26 mouse cellular contexts compared by ENCODE assay signal in the genomic region with DNA sequence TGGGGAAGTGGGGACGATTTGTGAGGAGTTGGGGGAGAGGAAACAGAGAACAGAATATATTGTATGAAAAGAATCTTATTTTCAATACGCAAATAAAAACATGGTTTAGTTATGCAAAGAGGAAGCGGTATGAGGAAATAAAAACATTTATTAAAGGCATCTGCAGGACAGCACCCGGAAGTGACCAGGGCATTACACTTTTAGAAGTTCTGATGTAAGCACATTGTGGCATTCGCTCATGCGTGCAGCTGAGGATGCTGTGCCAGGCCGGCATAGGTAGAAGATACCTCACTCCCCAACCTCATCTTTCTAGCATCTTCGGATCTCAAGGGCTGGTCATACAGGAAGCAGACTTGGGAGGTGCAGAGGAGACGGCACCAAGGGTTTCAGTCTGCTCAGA. TPM values are rescaled to one million over a fixed set of nuclear protein-coding genes. Genes with fewer than 3 reads are reported as not detected.
DNase-seq lines count a peak whose midpoint lies in the region; ATAC-seq and TF ChIP-seq lines count a peak whose summit lies in the region.
"Had no signal": no experiment of that assay in that cellular context is flagged by ENCODE, and none has a peak within 500 bp of the region (broad histone marks: within the 10 kb centered on the region; RNA-seq: fewer than 3 reads in every experiment).

No protein-coding gene starts in this region.

- H3K4me2 ChIP-seq in forebrain, embryonic 11.5 days (ENCODE audit: low read depth, low read length, severe bottlenecking), result no peak overlapping the region
- H3K4me2 ChIP-seq: embryonic facial prominence, embryonic 15.5 days; liver, embryonic 11.5 days had no signal

- no peak overlapping the region for H3K9ac ChIP-seq in heart, adult 2 months (ENCODE audit: low read depth, low read length)
- H3K9ac ChIP-seq in forebrain, embryonic 11.5 days (ENCODE audit: low read length), result no peak overlapping the region
- H3K9ac ChIP-seq: embryonic facial prominence, embryonic 15.5 days; forebrain, postnatal 0 days had no signal

- no peak for TF ChIP-seq EP300 in heart, adult 2 months (IDR thresholded peaks at IDR 0.05; ENCODE audit: insufficient read depth, low read depth, low read length)

- intact Hi-C loops in heart, adult 2 months (cut with DNase I), result no loop called here
- intact Hi-C loops in heart, postnatal 25 days (cut with DNase I), result no loop called here

- H3K36me3 ChIP-seq in heart, adult 2 months (ENCODE audit: control insufficient read depth, insufficient read depth, low read length), result peaks cover 9% of the 10 kb centered on the region
- no peaks in the 10 kb centered on the region for H3K36me3 ChIP-seq in forebrain, embryonic 11.5 days (ENCODE audit: control insufficient read depth, insufficient read depth, low read length)
- H3K36me3 ChIP-seq: embryonic facial prominence, embryonic 15.5 days had no signal

- H3K79me2 ChIP-seq in heart, adult 2 months (replicated peaks; ENCODE audit: control insufficient read depth, insufficient read depth, low read length), result no peaks in the 10 kb centered on the region

- DNase-seq in heart, adult 2 months, result no peak
- no peak for DNase-seq in heart, postnatal 25 days (ENCODE audit: low spot score)
- DNase-seq in A20 (ENCODE audit: low read depth, low spot score), result peak; percentile 82
- no peak for DNase-seq in forebrain, embryonic 11.5 days (ENCODE audit: low spot score)
- no peak for DNase-seq in ovary, adult 18-20 months (ENCODE audit: low spot score)
- DNase-seq: adrenal gland, postnatal 10 days; cerebellum, adult 11-12 months; cerebellum, postnatal 25 days; forebrain, postnatal 0 days; heart, adult 18-20 months; heart, postnatal 4 days; layer of hippocampus, adult 9-11 months; left cerebral cortex, postnatal 4 days; lung, adult 18-20 months; lung, postnatal 14 days; spleen, adult 18-20 months; thymus, postnatal 36 days had no signal

- H3K4me1 ChIP-seq in heart, adult 2 months (ENCODE audit: control insufficient read depth, insufficient read depth, low read length), result peaks cover 25% of the 10 kb centered on the region
- peaks cover 10% of the 10 kb centered on the region for H3K4me1 ChIP-seq in bone marrow, adult 2 months (ENCODE audit: control insufficient read depth, insufficient read depth, low read length)
- no peaks in the 10 kb centered on the region for H3K4me1 ChIP-seq in forebrain, embryonic 11.5 days (replicated peaks; ENCODE audit: control insufficient read depth, insufficient read depth, low read length)
- H3K4me1 ChIP-seq: embryonic facial prominence, embryonic 15.5 days had no signal

- ATAC-seq in monocyte, adult 5-6 weeks (replicated peaks; ENCODE audit: insufficient number of reproducible peaks, low FRiP score, low TSS enrichment, poor library complexity, severe bottlenecking), result peak; percentile 77
- ATAC-seq in forebrain, embryonic 11.5 days (replicated peaks; ENCODE audit: low FRiP score), result no peak
- ATAC-seq: forebrain, postnatal 0 days; hindbrain, embryonic 16.5 days; intestine, postnatal 0 days had no signal

- no peak overlapping the region for H3K4me3 ChIP-seq in heart, adult 2 months
- no peak overlapping the region for H3K4me3 ChIP-seq in bone marrow, adult 2 months (replicated peaks; ENCODE audit: control insufficient read depth, low read depth, low read length)
- H3K4me3 ChIP-seq in forebrain, embryonic 11.5 days (ENCODE audit: low read depth, low read length), result no peak overlapping the region
- H3K4me3 ChIP-seq: embryonic facial prominence, embryonic 15.5 days; left cerebral cortex, adult 2 months had no signal

- H3K9me3 ChIP-seq in forebrain, embryonic 11.5 days (ENCODE audit: control insufficient read depth, low read length), result no peaks in the 10 kb centered on the region
- H3K9me3 ChIP-seq: embryonic facial prominence, embryonic 15.5 days had no signal

- WGBS in heart, adult 2 months, result 54% methylated on average over 9 of the region's 9 CpGs
- 47% methylated on average over 9 of the region's 9 CpGs for WGBS in bone marrow, adult 2 months
- WGBS in forebrain, embryonic 11.5 days, result 90% methylated on average over 9 of the region's 9 CpGs

- TF ChIP-seq POLR2A in heart, adult 2 months (IDR thresholded peaks at IDR 0.05; ENCODE audit: insufficient read depth, low read depth, low read length), result no peak
- TF ChIP-seq POLR2A in bone marrow, adult 2 months (IDR thresholded peaks at IDR 0.05; ENCODE audit: borderline replicate concordance, control insufficient read depth, low read depth, low read length), result no peak

- H3K27ac ChIP-seq in heart, adult 2 months, result peak overlapping the region; percentile 46
- H3K27ac ChIP-seq in bone marrow, adult 2 months (ENCODE audit: control insufficient read depth, insufficient read depth, low read depth, low read length, poor library complexity), result 0 out of 2 replicates have a peak overlapping the region, but pooled peaks have one; percentile 22
- H3K27ac ChIP-seq in forebrain, embryonic 11.5 days (ENCODE audit: low read depth, low read length), result no peak overlapping the region
- H3K27ac ChIP-seq: embryonic facial prominence, embryonic 15.5 days; left cerebral cortex, adult 2 months had no signal

- no peak for TF ChIP-seq CTCF in heart, adult 2 months (IDR thresholded peaks at IDR 0.05)
- no peak for TF ChIP-seq CTCF in bone marrow, adult 2 months (IDR thresholded peaks at IDR 0.05; ENCODE audit: control insufficient read depth, insufficient read depth, low read length)

- H3K27me3 ChIP-seq in heart, adult 2 months (ENCODE audit: control insufficient read depth, insufficient read depth, low read length), result no peaks in the 10 kb centered on the region
- no peaks in the 10 kb centered on the region for H3K27me3 ChIP-seq in forebrain, embryonic 11.5 days (ENCODE audit: control insufficient read depth, insufficient read depth, low read length)
- H3K27me3 ChIP-seq: embryonic facial prominence, embryonic 15.5 days had no signal

RNA-seq across cellular contexts. Expression of a gene that starts 10.3 kb away (rescaled TPM):
- under 1 TPM in 1 of 2 experiments, not detected in 1; 0.47 TPM for total RNA-seq in heart, adult 2 months (2021)
- 1.4 and 1.8 TPM in 2 replicates for polyA plus RNA-seq in heart, adult 2 months (2012; rRNA removed)
- under 1 TPM in 1 of 2 experiments, not detected in 1; 0.31 TPM for total RNA-seq in heart, postnatal 25 days (2021)
- polyA plus RNA-seq in bone marrow, adult 2 months (2011; ENCODE audit: insufficient read depth, insufficient read length, low replicate concordance, missing spikeins), result not detected in 2 replicates
- 0.68 TPM in 1 of 3 replicates, not detected in the others for total RNA-seq in monocyte, adult 5-6 weeks (2017)
- polyA plus RNA-seq in forebrain, embryonic 11.5 days (2014; fragmentation: Nextera tagmentation; extraction: Ambion mirVana), result not detected in 2 replicates
- total RNA-seq: heart, postnatal 4 days; left cerebral cortex, postnatal 4 days had no signal
- polyA plus RNA-seq: forebrain, postnatal 0 days; heart, embryonic 14.5 days; hindbrain, embryonic 16.5 days; liver, embryonic 11.5 days; neural tube, embryonic 11.5 days had no signal

RNA-seq across cellular contexts. Expression of a gene that starts 13.5 kb away (rescaled TPM):
- total RNA-seq in heart, adult 2 months (2021), result 10 to 100 TPM; 15.2 to 19.7 TPM
- 20.5 and 28.6 TPM in 2 replicates for polyA plus RNA-seq in heart, adult 2 months (2012; rRNA removed)
- total RNA-seq in heart, postnatal 25 days (2021), result 10 to 100 TPM; 13.7 to 21.1 TPM
- 23.0 and 35.5 TPM in 2 replicates for polyA plus RNA-seq in bone marrow, adult 2 months (2011; ENCODE audit: insufficient read depth, insufficient read length, low replicate concordance, missing spikeins)
- total RNA-seq in monocyte, adult 5-6 weeks (2017), result 300 to 388 TPM (median 378 TPM) in 3 replicates
- polyA plus RNA-seq in forebrain, embryonic 11.5 days (2014; fragmentation: Nextera tagmentation; extraction: Ambion mirVana), result 4.0 and 4.3 TPM in 2 replicates

Comparison
In these comparisons a context has a peak if more than half of its experiments do, and no peak if none do; other contexts are left out.
1. RNA of a gene that starts 13.5 kb away (total RNA-seq): 300 to 388 TPM in monocyte, adult 5-6 weeks; 13.7 to 21.1 TPM in heart, postnatal 25 days and 15.2 to 19.7 TPM in heart, adult 2 months; every median in the first group is over 10 times any median in the second.